Mouse (Mus musculus) gastrocnemius, adult 2 months (tissue): ENCODE results near the gene Gm7102. TPM values are rescaled to one million over a fixed set of nuclear protein-coding genes. Genes with fewer than 3 reads are reported as not detected.

Experiments
- DNase-seq: peaks from one replicate; pipeline ENCODE4 v3.0.0; 2022
- H3K27ac ChIP-seq: fragments of 200-600 bp; 2 replicates; pipeline ENCODE4 v1.8.1; 2022; ENCODE audit warnings: mild to moderate bottlenecking
- H3K4me3 ChIP-seq: fragments of 200-600 bp; 2 replicates; pipeline ENCODE4 v1.8.1; 2022; ENCODE audit warnings: mild to moderate bottlenecking, moderate library complexity
- CTCF ChIP-seq: fragments of 200-600 bp; IDR thresholded peaks from 2 replicates; pipeline ENCODE4 v1.8.1; 2022; ENCODE audit warnings: antibody characterized with exemption, mild to moderate bottlenecking, moderate library complexity
- intact Hi-C: fragments of 180-260 bp; cut with DNase I; formaldehyde crosslinking; loops from one replicate; pipeline ENCODE4 v1.15.1; 2025
- total RNA-seq, 2 experiments: library from RNA; stranded (reverse); gene quantifications; 2 replicates each; pipeline ENCODE4 v1.2.3; 2021

The Gm7102 gene
- total RNA-seq, 2 experiments from 2014 or later: not detected

DNA sequence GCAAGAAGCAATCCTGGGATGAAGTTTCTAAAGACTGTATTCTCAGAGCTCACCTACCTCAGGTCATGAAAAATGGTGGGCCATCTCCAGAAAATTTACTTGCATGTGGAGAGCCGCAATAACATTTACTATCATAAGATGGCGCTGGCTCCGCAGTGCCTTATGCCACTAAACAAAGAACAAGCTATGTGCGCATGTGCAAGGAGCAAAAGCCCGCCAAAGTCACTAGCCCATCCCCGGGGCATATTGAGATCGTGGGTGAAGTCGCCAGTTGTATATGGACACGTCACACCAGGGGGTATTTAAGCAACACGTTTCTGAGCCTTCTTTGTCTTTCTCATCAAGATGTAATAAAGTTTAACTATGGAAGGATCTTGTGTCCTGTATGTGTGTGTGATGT, 45.0 kb downstream of the Gm7102 start:
- TF ChIP-seq CTCF: no peak
- H3K27ac ChIP-seq: no peak overlapping the region
- no peak for DNase-seq
- intact Hi-C loops: no loop called here
- no peak overlapping the region for H3K4me3 ChIP-seq

Other genes with a start within 250 kb of the Gm7102 start
- 1 to 10 TPM; 3.5 to 5.4 TPM for gene Zfp950, start 35.5 kb downstream of the Gm7102 start, total RNA-seq
- not detected for gene Gm6020, start 7.6 kb upstream of the Gm7102 start, total RNA-seq
- 1 to 10 TPM; 1.4 to 1.5 TPM for gene Csf2ra, start 52.1 kb upstream of the Gm7102 start, total RNA-seq
- not detected for gene Gm21060, start 120.8 kb upstream of the Gm7102 start, total RNA-seq